Mouse (Mus musculus) G1E (cell line): ENCODE measurements around the gene Nprl2. TPM values are rescaled to one million over a fixed set of nuclear protein-coding genes. Genes with fewer than 3 reads are reported as not detected.
A peak's percentile ranks its signal among the peaks of the same experiment; 100 is the strongest.

Experiments
- ATAC-seq: 2 replicates; pipeline ENCODE4 v1.8.0; 2016; ENCODE audit warnings: mild to moderate bottlenecking; ENCODE audit not compliant: insufficient number of reproducible peaks, poor library complexity, low FRiP score, severe bottlenecking; ENCODE audit errors: extremely low read depth
- DNase-seq: peaks from one replicate; pipeline ENCODE4 v3.0.0; 2012; ENCODE audit warnings: low spot score
- H3K27me3 ChIP-seq: 2 replicates; pipeline ENCODE4 v1.6.1; 2012; ENCODE audit warnings: mild to moderate bottlenecking, low read length, inconsistent platforms; ENCODE audit not compliant: insufficient read depth
- H3K36me3 ChIP-seq: replicated peaks from 2 replicates; pipeline ENCODE3; 2012; ENCODE audit warnings: mild to moderate bottlenecking, inconsistent platforms
- H3K4me1 ChIP-seq: 2 replicates; pipeline ENCODE4 v1.6.1; 2012; ENCODE audit warnings: low read depth, low read length, inconsistent platforms, mixed read lengths; ENCODE audit not compliant: insufficient read depth
- H3K4me3 ChIP-seq: 2 replicates; pipeline ENCODE4 v1.5.1; 2012; ENCODE audit warnings: low read depth, mild to moderate bottlenecking, inconsistent platforms, low read length, moderate library complexity, mixed read lengths
- H3K9me3 ChIP-seq: replicated peaks from 2 replicates; pipeline ENCODE4 v1.6.1; 2012; ENCODE audit warnings: inconsistent platforms
- CTCF ChIP-seq: IDR thresholded peaks from 2 replicates; pipeline ENCODE4 v1.5.1; 2012; ENCODE audit warnings: low read depth, low read length, inconsistent platforms, mixed read lengths
- GATA1 ChIP-seq: IDR thresholded peaks from 2 replicates; pipeline ENCODE4 v1.6.1; 2012; ENCODE audit warnings: borderline replicate concordance, low read length, inconsistent platforms, mixed read lengths
- GATA2 ChIP-seq: IDR thresholded peaks from 2 replicates; pipeline ENCODE4 v1.6.1; 2012; ENCODE audit warnings: low read depth, low read length, inconsistent platforms, borderline replicate concordance
- POLR2AphosphoS5 ChIP-seq: IDR thresholded peaks from 2 replicates; pipeline ENCODE4 v1.6.1; 2012; ENCODE audit warnings: low read depth, low read length, inconsistent platforms; ENCODE audit not compliant: insufficient replicate concordance
- TAL1 ChIP-seq: conservative IDR thresholded peaks from 2 replicates; pipeline ENCODE4 v1.6.1; 2012; ENCODE audit warnings: low read depth, low read length, inconsistent platforms, mixed read lengths
- polyA plus RNA-seq: library from polyadenylated mRNA; stranded (reverse); fragments of >175 nt; gene quantifications from 2 replicates; pipeline ENCODE4 v1.2.3, GENCODE M21; 2012
- total RNA-seq, 2 experiments: library from RNA; stranded (forward) in 1 of 2; stranded (reverse) in 1 of 2; fragments of 200-1000 nt in 1 of 2; fragments of >200 nt in 1 of 2; fragmentation: Nextera tagmentation in 1 of 2; gene quantifications; 2 replicates each; pipeline ENCODE4 v1.2.3; 2014 to 2017

Nprl2 gene
- total and polyA plus RNA-seq, 3 experiments = 1.7 to 22.6 (median 18.4) TPM

- ATAC-seq (no peak), DNase-seq (no peak)
- TF ChIP-seq GATA1 (no peak), POLR2AphosphoS5 (no peak)
- peaks cover 47% of the 10 kb centered on the region for H3K27me3 ChIP-seq
- H3K9me3 ChIP-seq = no peaks in the 10 kb centered on the region
- no peaks in the 10 kb centered on the region for H3K4me1 ChIP-seq
- H3K36me3 ChIP-seq = no peaks in the 10 kb centered on the region
- no peak overlapping the region for H3K4me3 ChIP-seq
These were observed 37.1 kb upstream of the Nprl2 start for GRCm38 (mm10) chr9:107504662-107505537.

GRCm38 (mm10) chr9:107508266-107508665, 33.8 kb upstream of the Nprl2 start:
- Histone ChIP-seq H3K9me3 (no peaks in the 10 kb centered on the region), H3K27me3 (peaks cover 58% of the 10 kb centered on the region), H3K4me3 (no peak overlapping the region), H3K36me3 (no peaks in the 10 kb centered on the region), H3K4me1 (no peaks in the 10 kb centered on the region)
- ATAC-seq (no peak; the same call in 1 of the 2 replicates), DNase-seq (no peak)
- TF ChIP-seq GATA1 (no peak), POLR2AphosphoS5 (no peak), TAL1 (no peak)

- TF ChIP-seq CTCF (no peak), GATA2 (no peak), POLR2AphosphoS5 (no peak), GATA1 (no peak), TAL1 (no peak)
- Histone ChIP-seq H3K27me3 (peaks cover 55% of the 10 kb centered on the region), H3K9me3 (no peaks in the 10 kb centered on the region), H3K4me3 (no peak overlapping the region), H3K36me3 (no peaks in the 10 kb centered on the region), H3K4me1 (peaks cover 3% of the 10 kb centered on the region; the same call in 1 of the 2 replicates)
- DNase-seq (no peak), ATAC-seq (no peak)
These were observed 31.5 kb upstream of the Nprl2 start for GRCm38 (mm10) chr9:107510384-107511100.

- peaks cover 53% of the 10 kb centered on the region for H3K27me3 ChIP-seq
- ATAC-seq = no peak
These were observed 30.6 kb upstream of the Nprl2 start for GRCm38 (mm10) chr9:107511436-107511835.

GRCm38 (mm10) chr9:107512326-107512725, 29.7 kb upstream of the Nprl2 start:
- DNase-seq (no peak), ATAC-seq (no peak)
- H3K9me3 ChIP-seq = no peaks in the 10 kb centered on the region
- H3K27me3 ChIP-seq = peaks cover 60% of the 10 kb centered on the region
- H3K4me1 ChIP-seq = peaks cover 3% of the 10 kb centered on the region; the same call in 1 of the 2 replicates
- no peak overlapping the region for H3K4me3 ChIP-seq
- TF ChIP-seq POLR2AphosphoS5 (no peak), CTCF (no peak), GATA1 (no peak), TAL1 (no peak), GATA2 (no peak)
- H3K36me3 ChIP-seq = no peaks in the 10 kb centered on the region

More at GRCm38 (mm10) chr9:107511436-107511835, 30.6 kb upstream of the Nprl2 start:
- no peak for DNase-seq
- Histone ChIP-seq H3K36me3 (no peaks in the 10 kb centered on the region), H3K4me1 (peaks cover 3% of the 10 kb centered on the region; the same call in 1 of the 2 replicates), H3K9me3 (no peaks in the 10 kb centered on the region), H3K4me3 (no peak overlapping the region)
- no peak for TF ChIP-seq GATA1
- no peak for TF ChIP-seq CTCF

- DNase-seq = peak; percentile 65
- Histone ChIP-seq H3K9me3 (no peaks in the 10 kb centered on the region), H3K27me3 (peaks cover 62% of the 10 kb centered on the region), H3K36me3 (no peaks in the 10 kb centered on the region), H3K4me3 (no peak overlapping the region), H3K4me1 (peaks cover 6% of the 10 kb centered on the region; the same call in 1 of the 2 replicates)
- no peak for TF ChIP-seq GATA2
- TF ChIP-seq GATA1 = no peak
- TF ChIP-seq POLR2AphosphoS5 = no peak
- TF ChIP-seq TAL1 = no peak
- peak; percentile 94 for TF ChIP-seq CTCF
- no peak for ATAC-seq
These were observed 27.6 kb upstream of the Nprl2 start for GRCm38 (mm10) chr9:107514303-107514955.
